Mouse (Mus musculus): Measurements from ENCODE around the gene Mcoln2. TPM values are rescaled to one million over a fixed set of nuclear protein-coding genes. Genes with fewer than 3 reads are reported as not detected.

Gene Mcoln2
- polyA plus RNA-seq, 1 experiment = not detected

- H3K36me3 ChIP-seq (ENCODE audit: control insufficient read depth, insufficient read depth) = no peaks in the 10 kb centered on the region
- H3K79me2 ChIP-seq (ENCODE audit: control insufficient read depth, insufficient read depth) = no peaks in the 10 kb centered on the region
- no peaks in the 10 kb centered on the region for H3K27me3 ChIP-seq (ENCODE audit: control insufficient read depth, insufficient read depth, insufficient read length)
- no peak for TF ChIP-seq USF1 (IDR thresholded peaks at IDR 0.05; ENCODE audit: low read depth)
- TF ChIP-seq POLR2AphosphoS2 (IDR thresholded peaks at IDR 0.05; ENCODE audit: insufficient read length, low read depth) = no peak
- TF ChIP-seq POLR2A (IDR thresholded peaks at IDR 0.05; ENCODE audit: insufficient read length, low read depth) = no peak
- no peak for TF ChIP-seq MAX (IDR thresholded peaks at IDR 0.05; ENCODE audit: low read depth)
- TF ChIP-seq TCF12 (IDR thresholded peaks at IDR 0.05; ENCODE audit: insufficient read depth, poor library complexity, severe bottlenecking) = no peak
- no peak for TF ChIP-seq TCF3 (IDR thresholded peaks at IDR 0.05; ENCODE audit: insufficient read length, low read depth)
- TF ChIP-seq REST (IDR thresholded peaks at IDR 0.05; ENCODE audit: insufficient read depth, insufficient read length) = no peak
- no peak for TF ChIP-seq CEBPB (IDR thresholded peaks at IDR 0.05; ENCODE audit: insufficient read depth, poor library complexity, severe bottlenecking)
- TF ChIP-seq E2F4 (IDR thresholded peaks at IDR 0.05; ENCODE audit: insufficient read depth) = no peak
- no peak for TF ChIP-seq SRF (IDR thresholded peaks at IDR 0.05; ENCODE audit: control insufficient read depth, insufficient read length, low read depth)
- TF ChIP-seq MYOD1 (IDR thresholded peaks at IDR 0.05; ENCODE audit: control insufficient read depth in 1 of 3, insufficient read length in 2 of 3, low read depth in 2 of 3) = no peak
- TF ChIP-seq MYOG (IDR thresholded peaks at IDR 0.05; ENCODE audit: control insufficient read depth in 1 of 3, insufficient read depth in 1 of 3, insufficient read length in 2 of 3, low read depth in 2 of 3) = no peak
- H3K4me3 ChIP-seq = no peak overlapping the region
- H3K4me2 ChIP-seq (ENCODE audit: low read depth) = no peak overlapping the region
- no peak overlapping the region for H3ac ChIP-seq (ENCODE audit: control insufficient read depth, insufficient read length)
These were observed 12.6 kb downstream of the Mcoln2 start for GRCm38 (mm10) chr3:146162197-146162596.

GRCm38 (mm10) chr3:146169356-146169755 lies 19.7 kb downstream of the Mcoln2 start:
- no peaks in the 10 kb centered on the region for H3K79me2 ChIP-seq (ENCODE audit: control insufficient read depth, insufficient read depth)
- no peak overlapping the region for H3K4me2 ChIP-seq (ENCODE audit: low read depth)
- TF ChIP-seq USF1 (IDR thresholded peaks at IDR 0.05; ENCODE audit: low read depth) (no peak), REST (IDR thresholded peaks at IDR 0.05; ENCODE audit: insufficient read depth, insufficient read length) (no peak)
- no peaks in the 10 kb centered on the region for H3K36me3 ChIP-seq (ENCODE audit: control insufficient read depth, insufficient read depth)
- no peak overlapping the region for H3K4me3 ChIP-seq
- no peak overlapping the region for H3ac ChIP-seq (ENCODE audit: control insufficient read depth, insufficient read length)
- H3K27me3 ChIP-seq (ENCODE audit: control insufficient read depth, insufficient read depth, insufficient read length) = no peaks in the 10 kb centered on the region

DNA sequence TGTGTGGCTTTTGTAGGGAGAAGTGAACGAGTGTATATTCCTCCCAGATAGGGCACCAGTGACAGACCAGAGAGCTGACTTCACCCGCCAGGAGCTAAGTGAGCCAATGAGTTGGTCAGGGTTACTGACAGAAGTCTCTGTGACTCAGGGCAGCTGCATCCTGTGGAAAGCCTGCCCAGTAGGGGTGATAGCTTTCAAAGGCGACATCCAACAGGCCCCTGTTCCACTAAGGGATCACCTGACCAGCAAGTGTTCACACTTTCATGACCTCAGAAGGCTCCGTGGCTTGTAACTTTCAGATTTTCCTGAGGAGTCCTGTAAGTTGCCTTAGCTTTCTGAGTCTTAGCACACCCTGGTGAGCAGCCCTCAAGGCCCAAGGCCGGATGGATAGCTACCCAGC lies 23.4 kb downstream of the Mcoln2 start:
- TF ChIP-seq SRF (IDR thresholded peaks at IDR 0.05; ENCODE audit: control insufficient read depth, insufficient read length, low read depth) (no peak), MYOD1 (IDR thresholded peaks at IDR 0.05; ENCODE audit: control insufficient read depth in 1 of 3, insufficient read length in 2 of 3, low read depth in 2 of 3) (no peak), E2F4 (IDR thresholded peaks at IDR 0.05; ENCODE audit: insufficient read depth) (no peak), MAX (IDR thresholded peaks at IDR 0.05; ENCODE audit: low read depth) (no peak), USF1 (IDR thresholded peaks at IDR 0.05; ENCODE audit: low read depth) (no peak), TCF3 (IDR thresholded peaks at IDR 0.05; ENCODE audit: insufficient read length, low read depth) (no peak), REST (IDR thresholded peaks at IDR 0.05; ENCODE audit: insufficient read depth, insufficient read length) (no peak), MYOG (IDR thresholded peaks at IDR 0.05; ENCODE audit: control insufficient read depth in 1 of 3, insufficient read depth in 1 of 3, insufficient read length in 2 of 3, low read depth in 2 of 3) (no peak)
- no peak overlapping the region for H3ac ChIP-seq (ENCODE audit: control insufficient read depth, insufficient read length)
- H3K4me2 ChIP-seq (ENCODE audit: low read depth) = no peak overlapping the region
- no peaks in the 10 kb centered on the region for H3K27me3 ChIP-seq (ENCODE audit: control insufficient read depth, insufficient read depth, insufficient read length)
- no peaks in the 10 kb centered on the region for H3K79me2 ChIP-seq (ENCODE audit: control insufficient read depth, insufficient read depth)
- no peak overlapping the region for H3K4me3 ChIP-seq
- H3K36me3 ChIP-seq (ENCODE audit: control insufficient read depth, insufficient read depth) = no peaks in the 10 kb centered on the region

DNA sequence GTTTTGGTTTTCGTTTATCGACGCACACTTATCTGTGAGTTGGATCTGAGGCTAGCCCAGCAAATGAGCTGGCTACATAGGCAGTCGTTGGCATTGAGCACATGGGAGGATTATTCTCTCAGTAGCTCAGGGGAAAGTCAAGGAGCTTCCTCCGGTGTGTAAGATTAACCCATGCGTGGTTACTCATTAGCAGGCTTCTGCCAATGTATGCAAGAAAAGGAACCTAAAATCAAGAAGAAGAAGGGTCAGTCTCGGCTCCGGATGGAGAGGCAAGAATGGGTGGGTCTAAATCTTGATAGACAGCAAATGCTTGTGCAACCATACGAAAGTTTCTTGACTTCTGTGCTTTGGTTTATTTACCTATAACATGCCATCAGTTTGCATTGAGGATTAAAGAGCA lies 24.6 kb downstream of the Mcoln2 start:
- no peak overlapping the region for H3K4me3 ChIP-seq
- no peaks in the 10 kb centered on the region for H3K27me3 ChIP-seq (ENCODE audit: control insufficient read depth, insufficient read depth, insufficient read length)
- H3ac ChIP-seq (ENCODE audit: control insufficient read depth, insufficient read length) = no peak overlapping the region
- TF ChIP-seq TCF12 (IDR thresholded peaks at IDR 0.05; ENCODE audit: insufficient read depth, poor library complexity, severe bottlenecking) = no peak
- no peak for TF ChIP-seq E2F4 (IDR thresholded peaks at IDR 0.05; ENCODE audit: insufficient read depth)
- TF ChIP-seq MYOD1 (IDR thresholded peaks at IDR 0.05; ENCODE audit: control insufficient read depth in 1 of 3, insufficient read length in 2 of 3, low read depth in 2 of 3) = no peak
- TF ChIP-seq REST (IDR thresholded peaks at IDR 0.05; ENCODE audit: insufficient read depth, insufficient read length) = no peak
- TF ChIP-seq POLR2A (IDR thresholded peaks at IDR 0.05; ENCODE audit: insufficient read length, low read depth) = no peak
- no peak for TF ChIP-seq USF1 (IDR thresholded peaks at IDR 0.05; ENCODE audit: low read depth)
- TF ChIP-seq SRF (IDR thresholded peaks at IDR 0.05; ENCODE audit: control insufficient read depth, insufficient read length, low read depth) = no peak
- TF ChIP-seq POLR2AphosphoS2 (IDR thresholded peaks at IDR 0.05; ENCODE audit: insufficient read length, low read depth) = no peak
- TF ChIP-seq MAX (IDR thresholded peaks at IDR 0.05; ENCODE audit: low read depth) = no peak
- no peak for TF ChIP-seq TCF3 (IDR thresholded peaks at IDR 0.05; ENCODE audit: insufficient read length, low read depth)
- no peak for TF ChIP-seq CEBPB (IDR thresholded peaks at IDR 0.05; ENCODE audit: insufficient read depth, poor library complexity, severe bottlenecking)
- no peaks in the 10 kb centered on the region for H3K79me2 ChIP-seq (ENCODE audit: control insufficient read depth, insufficient read depth)
- H3K36me3 ChIP-seq (ENCODE audit: control insufficient read depth, insufficient read depth) = no peaks in the 10 kb centered on the region
- H3K4me2 ChIP-seq (ENCODE audit: low read depth) = no peak overlapping the region

- Histone ChIP-seq H3K27me3 (ENCODE audit: control insufficient read depth, insufficient read depth, insufficient read length) (no peaks in the 10 kb centered on the region), H3K36me3 (ENCODE audit: control insufficient read depth, insufficient read depth) (no peaks in the 10 kb centered on the region), H3ac (ENCODE audit: control insufficient read depth, insufficient read length) (no peak overlapping the region), H3K79me2 (ENCODE audit: control insufficient read depth, insufficient read depth) (no peaks in the 10 kb centered on the region), H3K4me2 (ENCODE audit: low read depth) (peak overlapping the region; percentile 77), H3K4me3 (peak overlapping the region; percentile 0)
- TF ChIP-seq POLR2AphosphoS2 (IDR thresholded peaks at IDR 0.05; ENCODE audit: insufficient read length, low read depth) = no peak
- TF ChIP-seq USF1 (IDR thresholded peaks at IDR 0.05; ENCODE audit: low read depth) = peak; percentile 80
- no peak for TF ChIP-seq REST (IDR thresholded peaks at IDR 0.05; ENCODE audit: insufficient read depth, insufficient read length)
These were observed 27.7 kb downstream of the Mcoln2 start for GRCm38 (mm10) chr3:146177295-146177694.

Data from myocyte (in vitro differentiated cells).